Mouse (Mus musculus) C2C12 (cell line): Measurements from ENCODE around the gene Adamts16.

ENCODE experiments used
- CEBPB ChIP-seq: IDR thresholded peaks from one replicate; pipeline ENCODE4 v1.6.1; 2011; ENCODE audit warnings: low read depth, mild to moderate bottlenecking, control low read depth, moderate library complexity
- CTCF ChIP-seq: IDR thresholded peaks from one replicate; pipeline ENCODE4 v1.5.1; 2011; ENCODE audit not compliant: control insufficient read depth, insufficient read depth, insufficient read length
- FOSL1 ChIP-seq: IDR thresholded peaks from one replicate; pipeline ENCODE4 v1.8.0; 2011; ENCODE audit warnings: mild to moderate bottlenecking, low read length; ENCODE audit not compliant: poor library complexity, insufficient read depth, severe bottlenecking
- MAX ChIP-seq: IDR thresholded peaks from one replicate; pipeline ENCODE4 v1.6.1; 2011; ENCODE audit warnings: mild to moderate bottlenecking, control low read depth
- MYOD1 ChIP-seq: IDR thresholded peaks from one replicate; pipeline ENCODE4 v1.6.1; 2011; ENCODE audit warnings: low read depth; ENCODE audit not compliant: control insufficient read depth, insufficient read length
- USF1 ChIP-seq: IDR thresholded peaks from one replicate; pipeline ENCODE4 v1.6.1; 2011; ENCODE audit warnings: low read depth, mild to moderate bottlenecking, control low read depth, moderate library complexity

GRCm38 (mm10) chr13:70825265-70825664 is 16.3 kb downstream of the Adamts16 start:
- TF ChIP-seq CTCF (no peak), MAX (no peak), FOSL1 (no peak), USF1 (no peak), CEBPB (no peak), MYOD1 (no peak)
